Mouse (Mus musculus): ENCODE data around the gene Fxyd2.

GRCm38 (mm10) chr9:45349851-45350250 is 49.6 kb upstream of the Fxyd2 start:
- TF ChIP-seq POLR2A (IDR thresholded peaks at IDR 0.05; ENCODE audit: borderline replicate concordance, control insufficient read depth, low read depth, low read length), result no peak
- no peak for TF ChIP-seq CTCF (IDR thresholded peaks at IDR 0.05; ENCODE audit: control insufficient read depth, insufficient read depth, low read length)

Measured in bone marrow, adult 2 months (tissue).